Mouse (Mus musculus): ENCODE measurements around the gene Myof.

Myof gene

GRCm38 (mm10) chr19:38049686-38050085 lies 6.3 kb upstream of the Myof start:
- in situ Hi-C loops (cut with MboI; ENCODE audit: low sequenced_read_pairs) = loop anchor here (5.0 kb wide), 1 partner anchor 97 kb away; no protein-coding TSS in a partner anchor

GRCm38 (mm10) chr19:38045198-38045597 lies 1.8 kb upstream of the Myof start:
- in situ Hi-C loops (cut with MboI; ENCODE audit: low sequenced_read_pairs) = no loop called here

GRCm38 (mm10) chr19:38042261-38042722 lies 1.1 kb downstream of the Myof start:
- in situ Hi-C loops (cut with MboI; ENCODE audit: low sequenced_read_pairs) = no loop called here

GRCm38 (mm10) chr19:38038267-38038666 lies 5.1 kb downstream of the Myof start:
- in situ Hi-C loops (cut with MboI; ENCODE audit: low sequenced_read_pairs) = no loop called here

GRCm38 (mm10) chr19:38035766-38036165 lies 7.6 kb downstream of the Myof start:
- in situ Hi-C loops (cut with MboI; ENCODE audit: low sequenced_read_pairs) = no loop called here

GRCm38 (mm10) chr19:38034696-38035095 lies 8.7 kb downstream of the Myof start:
- in situ Hi-C loops (cut with MboI; ENCODE audit: low sequenced_read_pairs) = no loop called here

GRCm38 (mm10) chr19:38033735-38034057 lies 9.7 kb downstream of the Myof start:
- in situ Hi-C loops (cut with MboI; ENCODE audit: low sequenced_read_pairs) = no loop called here

GRCm38 (mm10) chr19:38032993-38033734 lies 10.2 kb downstream of the Myof start:
- in situ Hi-C loops (cut with MboI; ENCODE audit: low sequenced_read_pairs) = no loop called here

GRCm38 (mm10) chr19:38031144-38031543 lies 12.2 kb downstream of the Myof start:
- in situ Hi-C loops (cut with MboI; ENCODE audit: low sequenced_read_pairs) = no loop called here

GRCm38 (mm10) chr19:38030673-38031137 lies 12.7 kb downstream of the Myof start:
- in situ Hi-C loops (cut with MboI; ENCODE audit: low sequenced_read_pairs) = no loop called here

GRCm38 (mm10) chr19:38029871-38030270 lies 13.5 kb downstream of the Myof start:
- in situ Hi-C loops (cut with MboI; ENCODE audit: low sequenced_read_pairs) = no loop called here

GRCm38 (mm10) chr19:38029292-38029691 lies 14.1 kb downstream of the Myof start:
- in situ Hi-C loops (cut with MboI; ENCODE audit: low sequenced_read_pairs) = no loop called here

- in situ Hi-C loops (cut with MboI; ENCODE audit: low sequenced_read_pairs) = no loop called here
Measured at GRCm38 (mm10) chr19:38027881-38028521, 15.4 kb downstream of the Myof start.

GRCm38 (mm10) chr19:38027389-38027788 lies 16.0 kb downstream of the Myof start:
- in situ Hi-C loops (cut with MboI; ENCODE audit: low sequenced_read_pairs) = no loop called here

- in situ Hi-C loops (cut with MboI; ENCODE audit: low sequenced_read_pairs) = no loop called here
Measured at GRCm38 (mm10) chr19:38026211-38026624, 17.2 kb downstream of the Myof start.

GRCm38 (mm10) chr19:38025254-38026041 lies 17.9 kb downstream of the Myof start:
- in situ Hi-C loops (cut with MboI; ENCODE audit: low sequenced_read_pairs) = no loop called here

- in situ Hi-C loops (cut with MboI; ENCODE audit: low sequenced_read_pairs) = no loop called here
Measured at GRCm38 (mm10) chr19:38023603-38024002, 19.8 kb downstream of the Myof start.

GRCm38 (mm10) chr19:38022710-38023109 lies 20.7 kb downstream of the Myof start:
- in situ Hi-C loops (cut with MboI; ENCODE audit: low sequenced_read_pairs) = no loop called here

- in situ Hi-C loops (cut with MboI; ENCODE audit: low sequenced_read_pairs) = no loop called here
Measured at GRCm38 (mm10) chr19:38015873-38016254, 27.5 kb downstream of the Myof start.

- in situ Hi-C loops (cut with MboI; ENCODE audit: low sequenced_read_pairs) = no loop called here
Measured at GRCm38 (mm10) chr19:38015180-38015872, 28.1 kb downstream of the Myof start.

GRCm38 (mm10) chr19:38014443-38014842 lies 28.9 kb downstream of the Myof start:
- in situ Hi-C loops (cut with MboI; ENCODE audit: low sequenced_read_pairs) = no loop called here
